Mouse (Mus musculus) spleen, adult 18-20 months (tissue): Measurements from ENCODE around the gene Tnfsf9.

Experiments used
- DNase-seq, 2 experiments: peaks; one replicate each; pipeline ENCODE4 v3.0.0; 2022; ENCODE audit warnings: mixed read lengths in 2 of 2

Gene Tnfsf9

GRCm38 (mm10) chr17:57135635-57136034 is 30.5 kb downstream of the Tnfsf9 start:
- no peak for DNase-seq

DNA sequence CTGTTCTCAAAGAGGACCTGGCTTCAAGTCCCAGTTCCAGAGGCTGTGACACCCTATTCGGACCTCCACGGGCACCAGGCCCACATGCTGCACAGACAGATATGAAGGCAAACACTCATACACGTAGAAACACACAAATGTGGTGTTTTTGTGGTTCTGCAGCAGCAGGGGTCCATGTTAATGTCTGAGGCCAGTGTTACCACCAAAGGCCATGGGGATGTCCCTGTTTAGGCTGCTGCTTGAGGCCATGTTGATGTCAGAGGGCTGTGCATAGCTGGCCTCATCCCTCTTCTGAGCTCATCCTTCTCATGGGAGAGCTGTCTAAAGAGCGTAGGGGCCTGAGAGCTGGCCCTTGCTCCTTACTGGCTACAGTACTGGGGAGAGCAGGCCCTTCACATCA is 33.6 kb downstream of the Tnfsf9 start:
- no peak for DNase-seq

DNA sequence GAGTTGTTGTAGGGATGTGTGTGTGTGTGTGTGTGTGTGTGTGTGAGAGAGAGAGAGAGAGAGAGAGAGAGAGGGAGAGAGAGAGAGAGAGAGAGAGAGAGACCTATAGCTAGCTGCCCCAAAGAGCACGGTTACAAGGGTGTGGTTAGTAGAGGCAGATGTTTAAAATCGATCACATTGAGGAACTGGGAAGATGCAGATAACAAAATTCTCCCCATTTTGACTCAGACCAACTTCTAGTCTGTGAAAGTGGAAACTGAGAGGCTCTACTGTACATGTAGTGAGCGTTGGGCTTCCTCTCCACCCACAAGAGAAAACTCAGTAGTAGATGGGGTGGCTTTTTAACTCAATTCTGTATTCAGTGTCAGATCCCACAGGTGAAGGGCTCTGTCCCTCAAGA is 34.6 kb downstream of the Tnfsf9 start:
- no peak for DNase-seq

GRCm38 (mm10) chr17:57143704-57144103 is 38.6 kb downstream of the Tnfsf9 start:
- DNase-seq, result no peak

DNA sequence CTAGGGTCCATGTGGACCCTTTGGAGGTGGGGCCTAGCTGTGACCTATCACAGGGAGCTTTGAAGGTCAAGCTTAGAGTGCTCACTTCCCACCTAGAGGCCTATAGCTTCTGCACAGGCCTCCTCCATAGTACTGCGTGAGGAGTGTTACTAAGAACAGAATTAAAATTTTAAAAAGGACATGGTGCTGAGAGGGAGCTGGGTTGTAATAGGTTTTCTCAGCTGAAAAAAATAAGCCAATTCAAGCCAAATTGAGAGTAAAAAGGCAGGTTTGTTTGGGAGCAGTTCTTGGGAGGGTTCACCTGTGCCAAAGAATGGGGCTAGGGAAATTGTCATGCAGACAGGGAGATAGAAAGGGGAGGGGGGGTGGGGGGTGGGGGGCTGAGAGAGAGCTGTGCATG is 40.0 kb downstream of the Tnfsf9 start:
- DNase-seq, result no peak

GRCm38 (mm10) chr17:57148343-57148742 is 43.2 kb downstream of the Tnfsf9 start:
- DNase-seq, result no peak

DNA sequence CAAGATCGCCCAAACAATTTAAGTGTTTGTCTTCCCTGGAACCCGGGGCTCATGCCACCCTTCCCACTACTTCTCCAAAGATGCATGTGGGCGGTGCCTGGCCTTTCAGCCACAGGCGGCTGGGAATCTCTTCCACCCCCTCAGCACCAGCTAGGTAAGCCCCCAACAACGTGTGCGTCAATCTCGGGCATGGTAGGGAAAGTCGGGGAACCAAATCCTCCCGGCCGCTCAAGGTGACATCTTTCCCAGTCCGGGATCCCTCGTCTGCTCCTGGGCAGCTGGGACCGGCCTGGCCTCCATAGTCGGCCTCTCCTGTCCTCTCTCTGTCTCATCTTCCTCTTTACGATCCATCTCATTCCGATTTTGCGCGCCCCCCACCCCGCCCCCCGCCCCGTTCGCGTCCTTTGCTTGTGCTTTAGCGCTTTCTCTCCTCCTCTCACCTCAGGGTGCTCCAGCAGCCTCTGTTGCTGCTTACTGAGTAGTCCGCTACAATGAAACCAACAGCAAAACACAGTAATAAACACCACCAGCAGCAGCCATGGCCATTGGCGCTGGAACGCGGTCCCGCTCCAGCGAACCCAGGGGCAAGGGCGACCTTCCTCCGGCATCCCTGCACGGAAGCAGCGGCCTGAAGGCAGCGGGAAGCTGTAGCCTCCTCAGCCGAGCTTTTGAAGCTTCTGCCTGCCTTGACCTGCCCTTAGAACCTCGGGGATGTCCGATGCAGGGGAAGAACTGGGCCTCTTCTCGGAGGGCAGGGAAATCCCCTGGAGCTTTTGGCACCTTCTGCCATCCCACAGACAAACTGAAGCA is 44.1 kb downstream of the Tnfsf9 start, which contains the start of gene Cd70:
Cd70 (minus strand) TSS at position 784 of the 810 bp plus-strand sequence.
- DNase-seq, result no peak

DNA sequence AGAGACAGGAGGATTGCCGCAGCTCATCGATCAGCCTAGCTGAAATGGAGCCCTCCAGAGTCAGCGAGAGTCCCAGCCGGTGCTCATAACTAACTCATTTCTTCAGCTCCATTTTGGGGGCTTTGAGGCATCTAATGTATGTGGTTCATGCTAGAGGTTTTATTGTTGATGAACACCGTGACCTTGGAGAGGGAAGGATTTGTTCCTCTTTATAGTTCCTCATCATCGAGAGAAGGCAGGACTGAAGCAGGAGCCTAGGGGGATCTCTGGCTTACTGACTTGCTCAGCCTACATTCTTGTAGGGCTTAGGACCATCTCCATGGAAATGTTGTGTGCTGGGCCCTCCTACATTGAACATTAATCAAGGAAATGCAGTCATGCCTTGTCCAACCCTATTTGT is 47.9 kb downstream of the Tnfsf9 start:
- DNase-seq, result no peak

DNA sequence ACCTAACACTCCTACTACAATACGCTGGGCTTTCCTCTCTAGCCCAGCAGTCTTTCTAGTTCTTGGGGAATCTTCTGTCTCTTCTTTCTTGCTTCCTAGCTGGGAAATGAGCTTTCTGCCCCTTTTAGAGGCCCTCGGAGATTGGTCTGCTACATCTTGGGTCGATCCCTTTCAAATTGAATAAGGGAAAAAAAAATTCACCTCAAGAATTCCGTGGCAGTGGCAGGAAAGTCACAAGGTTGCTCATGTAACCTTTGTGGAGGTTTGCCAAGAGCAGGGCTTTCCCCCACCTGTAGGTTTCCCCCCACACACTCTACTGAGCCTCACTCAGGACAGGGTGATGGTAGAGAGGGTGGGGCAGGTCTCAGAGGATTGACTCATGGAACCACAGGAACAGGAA is 48.7 kb downstream of the Tnfsf9 start:
- DNase-seq, result no peak
